Mouse (Mus musculus): ENCODE measurements around the gene Upf1. TPM values are rescaled to one million over a fixed set of nuclear protein-coding genes. Genes with fewer than 3 reads are reported as not detected.
A peak's percentile ranks its signal among the peaks of the same experiment; 100 is the strongest.

Gene Upf1
- total RNA-seq (2021), result 10 to 100 TPM; 62.2 to 67.6 TPM
- long read RNA-seq, experiment 1, full-length matches to known transcripts, result 18 of 31 reads
- long read RNA-seq, experiment 1, partial matches to known transcripts, result 11 of 31 reads
- long read RNA-seq, experiment 1, other reads (novel, unspliced or antisense), result 2 of 31 reads
- long read RNA-seq, experiment 2, full-length matches to known transcripts, result 11 of 19 reads
- long read RNA-seq, experiment 2, partial matches to known transcripts, result 4 of 19 reads
- long read RNA-seq, experiment 2, other reads (novel, unspliced or antisense), result 4 of 19 reads

GRCm38 (mm10) chr8:70353194-70353817 is at the start of gene Upf1:
Upf1 (minus strand) TSS chr8:70353278.
- peak; percentile 100 for DNase-seq

GRCm38 (mm10) chr8:70397611-70398563 is 44.8 kb upstream of the Upf1 start:
- no peak for DNase-seq

- DNase-seq, result no peak
Measured at GRCm38 (mm10) chr8:70396184-70396583, 43.1 kb upstream of the Upf1 start.

DNA sequence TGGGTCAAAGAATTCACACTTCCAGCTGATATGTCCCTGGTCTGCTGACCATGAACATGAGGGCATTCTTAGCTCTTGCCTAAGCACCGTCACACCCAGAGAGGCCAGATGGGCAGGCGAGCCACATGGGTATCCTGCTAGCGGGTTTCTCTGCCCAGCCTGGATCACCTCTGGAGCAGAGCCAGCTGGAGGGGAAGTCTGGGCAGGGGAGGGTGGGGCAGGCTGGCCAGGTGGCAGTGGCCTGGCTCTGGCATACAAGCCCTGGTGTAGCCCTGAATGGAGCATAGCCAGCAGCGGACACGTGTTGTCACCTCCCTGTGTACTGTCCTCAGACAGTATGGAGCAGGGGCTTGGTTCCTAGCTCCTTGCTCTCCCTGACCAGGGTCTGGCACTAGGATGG is 42.6 kb upstream of the Upf1 start:
- DNase-seq, result peak in 1 of 2 experiments; percentile 53

GRCm38 (mm10) chr8:70394269-70394998 is 41.4 kb upstream of the Upf1 start:
- DNase-seq, result no peak

- no peak for DNase-seq
Measured at GRCm38 (mm10) chr8:70393087-70393486, 40.0 kb upstream of the Upf1 start.

GRCm38 (mm10) chr8:70389678-70390077 is 36.6 kb upstream of the Upf1 start:
- peak; percentile 51 to 61 for DNase-seq

- peak; percentile 71 to 85 for DNase-seq
Measured at GRCm38 (mm10) chr8:70383287-70383686, 30.2 kb upstream of the Upf1 start.

- DNase-seq, result no peak
Measured at GRCm38 (mm10) chr8:70380069-70380468, 27.0 kb upstream of the Upf1 start.

DNA sequence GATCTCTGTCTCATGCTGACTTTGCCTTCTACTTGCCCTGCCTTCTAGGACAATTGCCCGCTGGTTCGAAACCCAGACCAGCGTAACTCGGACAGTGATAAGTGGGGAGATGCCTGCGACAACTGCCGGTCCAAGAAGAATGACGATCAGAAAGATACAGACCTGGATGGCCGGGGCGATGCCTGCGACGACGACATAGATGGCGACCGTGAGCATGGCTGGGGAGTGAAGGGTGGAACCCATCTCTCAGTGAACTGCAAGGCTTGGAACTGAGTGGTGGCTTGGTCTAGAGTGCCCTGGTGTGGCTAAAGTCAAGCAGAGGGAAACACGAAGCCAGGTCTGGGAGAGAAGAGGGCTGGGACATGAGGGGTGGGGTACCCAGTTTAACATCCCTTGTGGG is 24.0 kb upstream of the Upf1 start:
- DNase-seq, result no peak

GRCm38 (mm10) chr8:70376275-70376741 is 23.2 kb upstream of the Upf1 start:
- DNase-seq, result no peak

DNA sequence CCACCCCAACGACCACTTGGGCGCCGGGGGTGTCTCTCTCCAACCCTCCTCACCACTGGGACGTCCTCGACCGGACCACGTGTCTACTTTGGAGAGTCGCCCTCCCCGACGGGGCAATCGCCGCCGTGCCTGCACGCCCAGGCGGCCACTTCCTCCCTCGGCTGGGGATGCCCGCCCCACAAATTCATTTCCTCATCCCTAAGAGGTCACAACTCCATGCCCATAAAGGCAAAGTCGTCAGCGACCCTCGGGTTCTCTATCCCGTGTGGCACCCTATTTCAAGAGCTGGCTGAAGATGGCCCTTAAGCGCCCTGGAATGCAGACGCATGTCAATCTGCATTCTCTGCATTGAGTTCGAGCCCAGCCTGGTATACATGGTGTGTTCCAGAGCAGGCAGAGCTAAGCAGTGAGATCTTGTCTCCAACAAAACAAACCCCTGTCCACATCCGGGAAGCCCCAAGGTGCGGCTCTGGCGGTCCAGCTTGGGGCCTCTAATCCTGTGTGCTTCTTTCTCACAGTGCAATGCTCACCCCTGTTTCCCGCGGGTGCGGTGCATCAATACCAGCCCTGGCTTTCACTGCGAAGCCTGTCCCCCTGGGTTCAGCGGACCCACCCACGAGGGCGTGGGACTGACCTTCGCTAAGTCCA is 22.3 kb upstream of the Upf1 start:
- no peak for DNase-seq

DNA sequence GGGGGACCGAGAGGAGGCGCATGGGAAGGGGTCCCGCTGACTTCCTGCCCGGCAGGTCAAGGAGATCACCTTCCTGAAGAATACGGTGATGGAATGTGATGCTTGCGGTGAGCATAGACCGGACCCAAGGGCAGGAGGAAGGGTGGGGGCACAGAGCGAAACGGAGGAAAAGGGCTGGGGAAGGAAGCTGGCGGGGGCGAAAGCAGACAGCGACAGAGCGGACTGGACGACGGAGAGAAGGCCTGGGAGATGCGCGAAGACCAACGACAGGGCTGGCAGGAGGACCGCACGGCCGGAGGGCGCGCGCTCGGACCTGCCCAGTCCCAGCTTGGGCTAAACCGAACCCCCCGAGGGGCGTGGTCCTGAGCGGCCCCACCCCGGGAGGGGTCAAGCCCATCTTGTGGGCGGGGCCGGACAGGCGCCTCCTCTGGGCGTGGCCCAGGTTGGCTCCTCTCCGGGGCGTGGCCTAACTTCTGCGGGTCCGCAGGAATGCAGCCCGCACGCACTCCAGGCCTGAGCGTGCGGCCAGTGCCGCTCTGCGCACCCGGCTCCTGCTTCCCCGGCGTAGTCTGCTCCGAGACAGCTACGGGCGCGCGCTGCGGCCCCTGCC is 21.3 kb upstream of the Upf1 start:
- peak; percentile 85 to 87 for DNase-seq

DNA sequence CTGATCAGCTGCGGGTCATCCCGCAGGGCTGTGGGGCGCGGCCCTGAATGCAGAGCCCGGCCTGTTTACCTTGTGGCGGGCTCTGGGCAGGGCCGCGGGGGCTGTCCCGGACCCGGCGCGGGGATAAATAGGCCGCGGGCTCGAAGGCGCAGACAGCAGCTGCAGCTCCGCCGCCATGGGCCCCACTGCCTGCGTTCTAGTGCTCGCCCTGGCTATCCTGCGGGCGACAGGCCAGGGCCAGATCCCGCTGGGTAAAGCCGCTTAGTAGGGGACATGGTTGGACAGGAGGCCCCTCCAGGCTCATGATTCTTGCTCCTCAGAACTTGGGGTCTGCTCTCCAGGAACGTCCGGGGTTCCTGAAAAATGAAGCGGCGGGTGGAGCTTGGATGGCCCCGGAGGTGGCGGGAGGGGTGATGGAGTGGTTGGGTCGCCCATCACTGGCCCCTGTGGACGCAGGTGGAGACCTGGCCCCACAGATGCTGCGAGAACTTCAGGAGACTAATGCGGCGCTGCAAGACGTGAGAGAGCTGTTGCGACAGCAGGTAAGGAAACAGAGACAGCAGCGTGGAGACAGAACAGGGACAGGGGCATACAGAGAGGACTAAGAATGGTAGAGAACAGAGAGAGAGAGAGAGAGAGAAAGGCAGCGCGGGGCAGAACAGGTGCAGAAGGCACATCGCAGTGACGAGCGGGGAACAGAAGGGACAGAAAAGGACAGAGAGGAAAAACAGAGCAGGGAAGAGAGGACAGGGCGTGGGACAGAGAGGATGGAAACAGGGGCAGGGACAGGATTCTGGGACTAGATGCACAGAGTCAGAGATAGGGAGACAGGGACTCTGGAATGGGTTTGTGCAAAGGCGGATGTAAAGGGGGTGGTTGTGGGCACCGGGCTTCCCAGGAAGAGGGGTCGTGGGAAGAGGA is 20.6 kb upstream of the Upf1 start, which contains the start of gene Comp:
TSS of gene Comp (plus strand) at position 162 of the 921 bp plus-strand sequence.
- DNase-seq, result no peak

DNA sequence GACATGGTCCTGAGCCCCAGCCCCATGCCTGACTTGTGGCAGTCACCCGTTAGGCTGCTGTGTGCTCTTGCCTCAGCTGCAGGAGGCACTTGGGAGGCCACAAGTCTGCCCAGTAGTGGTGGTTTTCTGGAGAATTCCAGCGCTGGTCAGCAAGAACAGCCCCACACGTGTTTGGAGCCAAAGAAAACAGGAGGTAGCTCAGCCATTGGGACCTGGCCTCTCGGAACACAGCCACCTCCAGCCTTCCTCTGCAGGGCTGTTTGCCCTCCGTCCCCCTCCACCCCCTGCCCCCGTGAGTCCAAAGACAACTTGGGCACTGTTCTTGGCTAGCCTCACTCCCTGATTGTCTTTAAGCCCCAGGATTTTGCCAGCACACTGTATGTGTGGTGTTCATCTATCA is 18.9 kb upstream of the Upf1 start:
- no peak for DNase-seq

DNA sequence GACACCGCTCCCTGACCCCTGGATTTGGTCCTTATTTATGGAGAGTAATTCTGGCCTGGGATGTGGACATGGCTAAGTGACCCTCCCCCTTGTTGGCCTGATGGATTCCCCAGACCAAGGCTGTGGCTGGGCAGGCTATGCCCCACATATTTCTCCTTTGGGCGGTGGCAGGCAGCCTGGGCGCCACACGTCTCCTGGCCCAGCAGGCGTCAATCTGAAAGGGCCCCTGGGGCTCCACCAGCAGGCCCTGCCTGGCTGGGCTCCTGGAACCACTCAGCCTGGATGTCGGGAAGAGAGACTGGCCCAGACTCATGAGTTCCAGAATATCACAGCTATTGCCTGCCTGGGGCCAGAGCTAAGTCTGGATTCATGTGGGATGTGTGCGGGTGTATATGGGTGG is 17.4 kb upstream of the Upf1 start:
- DNase-seq, result no peak

DNA sequence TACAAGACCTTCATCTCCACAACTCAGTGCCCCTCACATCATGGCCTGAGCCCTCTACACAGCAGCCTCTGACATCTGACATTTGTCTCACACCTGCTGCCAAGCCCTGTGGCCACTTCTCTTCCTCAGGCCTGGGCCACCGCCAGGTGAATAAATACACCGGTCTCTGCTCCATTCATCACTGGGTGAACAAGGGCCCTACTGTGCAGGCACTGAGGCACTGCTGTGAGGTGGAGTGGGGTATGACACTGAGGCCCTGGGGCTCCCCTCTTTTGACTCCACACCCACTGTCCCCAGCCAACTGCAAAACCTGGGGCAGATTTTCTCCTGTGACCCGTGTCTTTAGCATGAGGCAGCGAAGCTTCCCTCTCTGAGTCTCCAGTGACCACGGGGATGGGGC is 13.5 kb upstream of the Upf1 start:
- DNase-seq, result no peak

GRCm38 (mm10) chr8:70364066-70364465 is 11.0 kb upstream of the Upf1 start:
- DNase-seq, result peak in 1 of 2 experiments; percentile 62

DNA sequence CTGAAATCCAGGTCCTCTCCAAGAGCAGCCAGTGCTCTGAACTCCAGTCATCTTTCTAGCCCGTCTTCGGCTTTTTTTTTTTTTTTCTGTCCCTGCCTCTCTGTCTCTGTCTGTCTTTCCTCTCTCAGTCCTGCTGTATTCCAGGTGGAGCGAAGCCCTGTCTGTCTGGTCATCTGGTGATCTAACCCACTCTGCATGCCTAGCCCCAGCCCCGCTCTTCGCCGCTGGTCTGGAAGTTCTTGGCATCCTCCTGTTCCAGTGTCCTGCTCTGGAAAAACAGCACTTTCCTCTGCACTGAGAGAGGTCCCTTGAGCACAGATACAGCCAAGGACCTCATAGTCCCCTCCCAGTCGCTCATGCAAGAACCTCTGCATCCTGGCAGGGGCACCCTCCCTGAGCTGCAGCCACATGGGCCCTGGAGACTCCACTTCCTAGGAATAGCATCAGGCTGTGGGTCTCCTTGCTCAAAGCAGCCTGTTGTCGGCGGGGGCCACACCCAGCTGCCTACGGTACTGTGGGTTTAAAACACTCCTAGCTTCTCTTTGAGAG is 8.5 kb upstream of the Upf1 start:
- no peak for DNase-seq
